Mouse (Mus musculus): ENCODE results near the gene Cfap52. TPM values are rescaled to one million over a fixed set of nuclear protein-coding genes. Genes with fewer than 3 reads are reported as not detected.

Gene Cfap52
- polyA plus RNA-seq, 1 experiment from 2014 or later, result not detected

DNA sequence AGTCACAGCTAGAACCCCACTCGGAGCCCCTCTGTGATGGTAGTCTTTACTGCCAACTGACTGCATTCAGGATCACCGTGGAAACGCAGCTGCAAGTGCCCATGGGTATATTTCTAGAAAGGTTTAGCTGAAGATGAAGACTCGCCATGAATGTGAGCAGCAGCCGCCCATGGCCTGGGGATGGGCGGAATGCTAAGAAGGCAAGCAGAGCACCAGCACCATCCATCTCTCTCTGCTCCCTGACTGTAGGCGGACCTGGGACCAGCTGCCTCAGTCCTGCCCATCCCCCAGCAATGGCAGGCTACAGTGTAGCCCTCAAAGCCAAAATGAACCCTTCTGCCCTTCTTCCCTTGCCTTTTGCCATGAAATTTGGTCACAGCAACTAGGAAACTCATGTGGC is 69.8 kb downstream of the Cfap52 start:
- Histone ChIP-seq H3K36me3 (ENCODE audit: control insufficient read depth, insufficient read depth, low read length) (no peaks in the 10 kb centered on the region), H3K9ac (ENCODE audit: low read depth, low read length) (no peak overlapping the region), H3K4me1 (replicated peaks; ENCODE audit: control insufficient read depth, insufficient read depth, low read length) (no peaks in the 10 kb centered on the region), H3K27me3 (replicated peaks; ENCODE audit: control insufficient read depth, insufficient read depth, low read length) (no peaks in the 10 kb centered on the region), H3K4me2 (no peak overlapping the region), H3K27ac (ENCODE audit: low read depth, low read length) (no peak overlapping the region), H3K9me3 (ENCODE audit: control insufficient read depth, low read length) (no peaks in the 10 kb centered on the region), H3K4me3 (ENCODE audit: low read depth, low read length) (no peak overlapping the region)
- DNase-seq (ENCODE audit: low spot score) (no peak), ATAC-seq (replicated peaks; ENCODE audit: low FRiP score) (no peak)
- 66% methylated on average over 7 of the region's 7 CpGs for WGBS

DNA sequence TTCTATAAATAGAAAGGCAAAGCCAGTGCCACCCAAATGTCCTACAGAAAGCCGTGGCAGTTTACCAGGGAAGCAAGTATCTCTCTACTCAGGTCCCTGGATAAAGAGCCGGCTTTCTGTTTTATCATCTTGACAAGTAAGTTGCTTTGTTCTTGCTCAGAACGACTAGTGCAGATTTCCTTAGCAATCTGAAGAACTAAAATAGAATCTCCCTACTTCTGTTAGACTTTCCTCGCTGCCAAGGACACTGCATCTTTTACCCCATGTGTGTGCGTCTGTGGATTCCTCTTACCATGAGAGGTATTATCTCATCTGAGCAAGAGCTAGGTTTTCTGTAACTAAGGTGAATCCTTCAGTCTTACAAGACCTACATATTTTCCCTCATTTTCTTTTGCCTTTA is 76.9 kb downstream of the Cfap52 start:
- peaks cover 3% of the 10 kb centered on the region; the same call in 1 of the 2 replicates for H3K9me3 ChIP-seq (ENCODE audit: control insufficient read depth, low read length)
- no peak for ATAC-seq (replicated peaks; ENCODE audit: low FRiP score)
- no peak overlapping the region for H3K9ac ChIP-seq (ENCODE audit: low read depth, low read length)
- H3K4me3 ChIP-seq (ENCODE audit: low read depth, low read length), result no peak overlapping the region
- H3K4me1 ChIP-seq (replicated peaks; ENCODE audit: control insufficient read depth, insufficient read depth, low read length), result no peaks in the 10 kb centered on the region
- no peak overlapping the region for H3K4me2 ChIP-seq
- no peaks in the 10 kb centered on the region for H3K27me3 ChIP-seq (replicated peaks; ENCODE audit: control insufficient read depth, insufficient read depth, low read length)
- DNase-seq (ENCODE audit: low spot score), result no peak
- 74% methylated on average over 5 of the region's 5 CpGs for WGBS
- no peak overlapping the region for H3K27ac ChIP-seq (ENCODE audit: low read depth, low read length)
- H3K36me3 ChIP-seq (ENCODE audit: control insufficient read depth, insufficient read depth, low read length), result no peaks in the 10 kb centered on the region

DNA sequence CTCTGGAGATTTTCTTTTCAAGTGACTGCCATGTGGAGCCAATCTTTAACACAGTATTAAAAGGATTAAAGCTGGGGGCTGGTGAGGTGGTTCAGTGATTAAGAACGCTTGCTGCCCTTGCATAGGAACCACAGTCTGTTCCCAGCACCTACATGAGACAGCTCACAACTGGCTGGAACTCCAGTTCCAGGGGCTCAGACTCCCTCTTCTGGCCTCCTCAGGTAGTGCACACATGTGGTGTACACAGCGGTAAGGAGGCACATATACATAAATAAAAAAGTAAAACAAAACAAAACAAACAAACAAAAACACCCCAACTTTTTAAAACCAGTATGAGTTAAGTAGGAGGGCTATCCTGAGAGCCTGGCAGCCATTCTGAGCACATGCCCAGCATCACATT is 79.5 kb downstream of the Cfap52 start:
- WGBS, result 87% methylated on average over 2 of the region's 2 CpGs
- Histone ChIP-seq H3K27ac (ENCODE audit: low read depth, low read length) (no peak overlapping the region), H3K36me3 (ENCODE audit: control insufficient read depth, insufficient read depth, low read length) (no peaks in the 10 kb centered on the region), H3K9me3 (ENCODE audit: control insufficient read depth, low read length) (peaks cover 3% of the 10 kb centered on the region; the same call in 1 of the 2 replicates), H3K4me1 (replicated peaks; ENCODE audit: control insufficient read depth, insufficient read depth, low read length) (no peaks in the 10 kb centered on the region), H3K27me3 (replicated peaks; ENCODE audit: control insufficient read depth, insufficient read depth, low read length) (no peaks in the 10 kb centered on the region), H3K4me3 (ENCODE audit: low read depth, low read length) (no peak overlapping the region), H3K4me2 (no peak overlapping the region), H3K9ac (ENCODE audit: low read depth, low read length) (no peak overlapping the region)
- DNase-seq (ENCODE audit: low spot score), result no peak
- no peak for ATAC-seq (replicated peaks; ENCODE audit: low FRiP score)

Other genes with a start within 250 kb of the Cfap52 start
- 0.29 and 0.32 TPM in 2 replicates for gene Glp2r, start 194.5 kb downstream of the Cfap52 start, polyA plus RNA-seq (2014; fragmentation: Nextera tagmentation; extraction: Ambion mirVana)
- gene Gsg1l2, start 191.0 kb downstream of the Cfap52 start, polyA plus RNA-seq (2014; fragmentation: Nextera tagmentation; extraction: Ambion mirVana), result not detected in 2 replicates
- not detected in 2 replicates for gene Dhrs7c, start 167.5 kb downstream of the Cfap52 start, polyA plus RNA-seq (2014; fragmentation: Nextera tagmentation; extraction: Ambion mirVana)
- 0.13 and 0.16 TPM in 2 replicates for gene Usp43, start 43.5 kb downstream of the Cfap52 start, polyA plus RNA-seq (2014; fragmentation: Nextera tagmentation; extraction: Ambion mirVana)
- 43.2 and 45.8 TPM in 2 replicates for gene Stx8, start 542 bp upstream of the Cfap52 start, polyA plus RNA-seq (2014; fragmentation: Nextera tagmentation; extraction: Ambion mirVana)

Data from liver, embryonic 11.5 days (tissue).